Mouse (Mus musculus) bone marrow, adult 2 months (tissue): ENCODE measurements around the gene Stard13. TPM values are rescaled to one million over a fixed set of nuclear protein-coding genes. Genes with fewer than 3 reads are reported as not detected.

Experiments used
- H3K27ac ChIP-seq: fragments of 200-500 bp; 2 replicates; pipeline ENCODE4 v1.5.1; 2012; ENCODE audit warnings: low read depth, mild to moderate bottlenecking, control low read depth, inconsistent platforms, low read length; ENCODE audit not compliant: control insufficient read depth, poor library complexity, insufficient read depth
- H3K4me1 ChIP-seq: fragments of 200-500 bp; 2 replicates; pipeline ENCODE4 v1.6.1; 2011; ENCODE audit warnings: low read length; ENCODE audit not compliant: control insufficient read depth, insufficient read depth
- H3K4me3 ChIP-seq: fragments of 200-500 bp; replicated peaks from 2 replicates; pipeline ENCODE3; 2011; ENCODE audit warnings: mild to moderate bottlenecking, low read depth, low read length, control low read depth; ENCODE audit not compliant: control insufficient read depth
- CTCF ChIP-seq: fragments of 200-500 bp; IDR thresholded peaks from 2 replicates; pipeline ENCODE4 v1.5.1; 2011; ENCODE audit warnings: low read length, control low read depth; ENCODE audit not compliant: control insufficient read depth, insufficient read depth
- POLR2A ChIP-seq: fragments of 200-500 bp; IDR thresholded peaks from 2 replicates; pipeline ENCODE4 v1.6.1; 2011; ENCODE audit warnings: low read depth, mild to moderate bottlenecking, control low read depth, low read length, borderline replicate concordance; ENCODE audit not compliant: control insufficient read depth
- WGBS: fragments of 180-500 bp; shearing (Covaris S2); methylation state at CpG from one replicate; pipeline ENCODE4 v1.1.7; 2018; 5-methylcytosine and 5-hydroxymethylcytosine counted together
- polyA plus RNA-seq: library from polyadenylated mRNA; stranded (reverse); fragments of >200 nt; gene quantifications from 2 replicates; pipeline ENCODE4 v1.2.4, GENCODE M21; 2011; ENCODE audit warnings: low replicate concordance; ENCODE audit not compliant: missing spikeins, insufficient read depth, insufficient read length

Gene Stard13
- polyA plus RNA-seq, 1 experiment: 0.80 TPM

DNA sequence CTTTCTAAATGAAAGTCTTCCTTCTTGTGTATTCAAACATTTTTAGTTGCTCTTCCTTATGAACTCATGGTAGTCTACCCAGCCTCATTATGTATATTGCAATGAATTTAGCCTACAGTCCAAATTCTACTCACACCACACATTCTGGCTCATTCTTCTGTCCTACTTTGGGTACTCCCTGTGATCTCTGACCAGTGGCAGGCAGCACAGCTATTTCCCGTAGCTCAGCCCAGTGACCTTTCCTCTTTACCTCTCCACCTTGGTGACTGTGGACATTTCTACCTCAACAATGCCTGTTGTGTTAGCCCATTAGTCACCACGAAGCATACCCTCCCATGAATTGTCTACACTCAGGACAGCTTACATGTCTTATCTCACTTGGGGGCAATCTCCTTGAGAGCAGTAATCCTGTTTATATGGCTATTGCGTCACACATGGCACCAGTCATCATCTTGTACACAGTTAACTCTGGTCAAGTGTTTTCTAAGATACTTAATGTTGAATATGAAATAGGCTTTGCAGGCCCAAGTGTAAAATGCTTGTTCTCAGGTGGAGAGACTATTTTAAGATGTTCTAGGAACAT, 63.4 kb downstream of the Stard13 start:
- Histone ChIP-seq H3K4me3 (no peak overlapping the region), H3K27ac (no peak overlapping the region), H3K4me1 (no peaks in the 10 kb centered on the region)
- TF ChIP-seq POLR2A (no peak), CTCF (no peak)
- 77% methylated on average over 3 of the region's 3 CpGs for WGBS

DNA sequence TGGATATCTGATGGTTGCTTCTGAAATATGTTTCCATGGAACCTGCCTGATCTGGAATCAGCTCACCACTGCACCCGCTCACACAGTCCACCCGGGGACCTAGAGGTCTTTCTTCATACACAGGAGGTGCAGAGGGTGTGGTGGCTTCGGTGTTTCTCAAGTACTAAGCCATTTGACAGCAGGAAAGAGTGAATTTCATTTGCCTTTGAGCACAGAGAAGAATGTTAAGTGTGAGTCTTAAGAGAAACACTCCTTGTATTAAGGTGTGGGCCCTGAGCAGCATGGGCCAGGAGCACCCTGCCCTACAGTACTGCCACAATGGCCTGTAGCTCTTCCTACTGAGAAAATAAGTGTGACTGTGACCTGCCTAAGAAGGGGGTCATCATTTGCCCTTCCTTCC, 65.4 kb downstream of the Stard13 start:
- TF ChIP-seq CTCF (no peak), POLR2A (no peak)
- no peaks in the 10 kb centered on the region for H3K4me1 ChIP-seq
- 87% methylated on average over 3 of the region's 3 CpGs for WGBS
- no peak overlapping the region for H3K27ac ChIP-seq
- H3K4me3 ChIP-seq: no peak overlapping the region

DNA sequence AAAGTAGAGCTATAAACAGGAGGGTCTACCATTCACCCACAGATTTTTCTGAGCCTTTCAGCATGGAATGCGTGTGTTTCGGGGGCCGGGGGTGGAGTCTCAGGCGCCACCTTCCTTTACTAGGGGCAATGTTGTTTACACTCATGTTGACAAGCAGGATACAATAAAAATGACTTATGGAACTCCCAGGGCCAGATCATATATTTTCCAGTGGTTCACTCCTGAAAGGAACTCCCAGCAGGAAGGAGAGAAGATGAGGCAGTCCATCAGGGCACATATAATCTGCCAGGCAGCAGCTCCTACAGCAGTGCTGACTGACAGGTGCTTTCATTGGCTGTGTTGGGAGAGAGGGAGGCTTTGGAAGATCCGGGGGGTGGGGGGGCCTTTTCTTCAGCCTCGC, 66.0 kb downstream of the Stard13 start:
- 78% methylated on average over 6 of the region's 6 CpGs for WGBS
- H3K4me1 ChIP-seq: no peaks in the 10 kb centered on the region
- no peak overlapping the region for H3K4me3 ChIP-seq
- TF ChIP-seq CTCF: no peak
- no peak for TF ChIP-seq POLR2A
- H3K27ac ChIP-seq: no peak overlapping the region

DNA sequence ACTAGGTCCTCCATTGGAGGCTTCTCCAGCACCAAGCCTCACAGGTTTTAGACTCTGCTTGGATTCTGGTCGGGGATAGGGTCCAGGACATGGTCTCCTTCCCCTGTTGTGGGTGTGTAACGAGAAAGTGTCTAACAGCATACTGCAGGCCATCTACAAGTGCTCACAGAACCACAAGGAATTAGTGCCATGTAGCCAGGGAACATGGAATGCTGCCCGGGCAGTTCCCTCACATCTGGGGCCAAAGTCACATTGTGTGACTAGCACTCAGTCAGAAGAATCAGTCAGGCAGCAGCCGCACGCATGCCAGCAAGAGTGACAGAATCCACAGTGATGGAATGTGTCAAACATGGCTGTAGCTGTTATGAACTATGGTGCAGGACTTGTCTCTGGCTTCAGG, 67.4 kb downstream of the Stard13 start:
- 71% methylated on average over 5 of the region's 5 CpGs for WGBS
- TF ChIP-seq POLR2A (no peak), CTCF (no peak)
- H3K4me1 ChIP-seq: no peaks in the 10 kb centered on the region
- no peak overlapping the region for H3K4me3 ChIP-seq
- no peak overlapping the region for H3K27ac ChIP-seq

DNA sequence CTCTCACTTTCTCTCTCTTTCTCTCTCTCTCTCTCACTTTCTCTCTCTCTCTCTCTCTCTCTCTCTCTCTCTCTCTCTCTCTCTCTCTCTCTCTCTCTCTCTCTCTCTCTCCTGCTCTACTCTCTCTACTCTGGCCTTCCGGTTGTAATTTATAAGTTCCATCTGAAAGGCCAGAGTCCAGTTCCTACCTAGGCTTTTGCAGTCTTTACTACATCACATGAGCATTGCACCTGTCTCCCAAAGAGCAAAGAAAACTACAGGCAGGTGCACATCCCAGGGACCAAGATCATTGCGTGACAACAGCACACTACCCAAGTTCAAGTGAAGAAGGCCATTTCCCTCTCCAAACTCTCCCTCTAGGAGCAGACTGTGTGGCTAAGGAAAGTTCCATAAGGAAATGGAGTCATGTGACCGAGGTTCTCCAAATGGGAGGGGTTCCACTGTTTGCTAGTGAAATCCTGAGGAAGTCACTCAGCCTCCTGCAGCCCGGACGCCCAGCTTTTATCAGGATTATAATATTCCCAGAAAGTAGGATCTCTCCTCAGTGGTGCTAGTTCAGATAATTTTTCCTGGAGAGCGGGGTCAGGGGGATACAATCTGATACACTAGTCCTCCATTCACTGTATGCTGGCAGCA, 68.1 kb downstream of the Stard13 start:
- no peak overlapping the region for H3K4me3 ChIP-seq
- TF ChIP-seq POLR2A: no peak
- TF ChIP-seq CTCF: no peak
- H3K4me1 ChIP-seq: no peaks in the 10 kb centered on the region
- no peak overlapping the region for H3K27ac ChIP-seq
- WGBS: 80% methylated on average over 6 of the region's 6 CpGs

DNA sequence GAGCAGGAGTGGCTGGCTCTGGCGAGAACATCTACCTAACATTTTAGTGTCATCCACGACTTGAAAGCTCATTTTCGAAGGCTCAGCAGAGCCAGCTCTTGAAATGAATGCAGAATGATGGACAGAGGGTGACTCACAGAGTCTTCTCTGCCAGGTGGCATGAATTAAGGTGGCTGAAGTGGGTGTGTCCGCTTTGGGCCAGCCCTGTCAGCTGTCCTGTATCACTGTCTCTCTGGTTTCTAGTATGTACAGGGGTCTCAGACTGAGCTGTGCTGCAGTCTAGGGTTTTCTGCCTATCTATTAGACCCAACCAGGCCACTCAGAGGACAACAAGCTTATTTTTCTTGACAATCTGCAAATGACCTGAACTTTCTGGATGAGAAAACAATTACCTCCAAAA, 68.8 kb downstream of the Stard13 start:
- WGBS: 75% methylated on average over 4 of the region's 4 CpGs
- no peaks in the 10 kb centered on the region for H3K4me1 ChIP-seq
- no peak for TF ChIP-seq CTCF
- no peak overlapping the region for H3K4me3 ChIP-seq
- no peak overlapping the region for H3K27ac ChIP-seq

DNA sequence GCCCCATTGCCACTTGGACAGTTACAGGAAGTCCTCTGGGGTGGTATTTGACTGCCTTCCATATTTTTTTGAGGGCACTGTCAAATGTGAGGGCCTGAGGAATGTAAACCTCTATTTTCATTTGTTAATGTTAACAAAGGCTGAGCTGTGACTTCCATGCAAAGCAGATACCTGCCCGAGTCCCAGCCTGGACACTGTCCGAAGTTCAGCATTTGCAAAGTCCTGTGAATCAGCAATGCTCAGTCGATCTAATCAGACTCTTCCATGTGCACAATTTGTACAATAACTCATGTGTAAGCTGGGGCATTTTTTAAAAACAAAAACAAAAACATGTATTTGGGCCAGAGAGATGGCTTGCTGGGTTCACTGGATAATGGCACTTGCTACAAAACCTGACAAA, 71.0 kb downstream of the Stard13 start:
- Histone ChIP-seq H3K4me3 (no peak overlapping the region), H3K27ac (no peak overlapping the region), H3K4me1 (no peaks in the 10 kb centered on the region)
- 80% methylated on average over 3 of the region's 3 CpGs for WGBS
- TF ChIP-seq POLR2A (no peak), CTCF (no peak)

DNA sequence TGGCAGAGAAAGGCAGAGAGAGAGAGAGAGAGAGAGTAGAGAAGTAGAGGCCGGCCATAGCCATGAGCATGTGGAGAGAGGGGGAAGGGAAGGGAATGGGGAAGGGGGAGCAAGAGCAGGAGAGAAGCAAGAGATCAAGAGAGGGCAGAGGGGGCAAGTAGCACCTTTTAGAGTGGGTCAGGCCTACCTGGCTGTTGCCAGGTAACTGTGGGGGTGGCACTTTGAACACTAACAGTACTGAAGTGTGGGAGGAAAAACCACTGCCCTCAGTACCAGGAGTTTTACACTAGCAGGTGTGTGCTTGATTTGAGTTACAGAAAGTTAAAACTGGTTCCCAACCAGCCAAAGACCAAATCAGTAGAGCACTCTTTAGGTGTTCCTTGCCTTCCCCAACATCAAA, 78.4 kb downstream of the Stard13 start:
- Histone ChIP-seq H3K4me1 (no peaks in the 10 kb centered on the region), H3K27ac (no peak overlapping the region), H3K4me3 (no peak overlapping the region)
- TF ChIP-seq POLR2A (no peak), CTCF (no peak)
- 77% methylated on average over 1 of the region's 1 CpGs for WGBS

DNA sequence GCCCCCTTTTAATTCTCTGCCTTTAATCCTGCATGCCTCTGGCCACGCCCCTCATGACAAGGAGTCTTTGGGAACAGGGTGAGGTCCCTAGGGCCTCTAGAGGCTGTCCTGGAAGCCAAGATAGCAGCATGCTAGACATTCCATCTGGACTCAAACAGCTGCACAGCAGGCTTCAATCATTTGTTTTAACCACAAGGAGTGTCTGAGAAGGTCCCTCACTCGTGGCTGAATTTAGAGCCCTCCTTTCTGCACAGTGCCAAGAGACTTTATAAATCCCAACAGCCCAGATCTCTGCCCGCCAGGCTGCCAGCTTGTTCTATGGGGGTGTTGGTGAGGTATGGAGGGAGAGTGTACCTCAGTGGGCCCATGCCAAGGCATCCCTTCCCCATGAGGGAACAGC, 78.9 kb downstream of the Stard13 start:
- 57% methylated on average over 3 of the region's 3 CpGs for WGBS
- H3K27ac ChIP-seq: no peak overlapping the region

More for the DNA sequence above, 78.9 kb downstream of the Stard13 start:
- no peaks in the 10 kb centered on the region for H3K4me1 ChIP-seq
- H3K4me3 ChIP-seq: no peak overlapping the region
- TF ChIP-seq CTCF: no peak
- TF ChIP-seq POLR2A: no peak
